Mouse (Mus musculus): Measurements from ENCODE around the gene Lyrm7. TPM values are rescaled to one million over a fixed set of nuclear protein-coding genes. Genes with fewer than 3 reads are reported as not detected.

The Lyrm7 gene
- not detected in 2 replicates for polyA plus RNA-seq (2012; ENCODE audit: insufficient read depth, insufficient read length, low replicate concordance, missing spikeins)

- H3K4me1 ChIP-seq (ENCODE audit: control insufficient read depth, insufficient read depth, low read length): no peaks in the 10 kb centered on the region
- 2% methylated on average over 42 of the region's 42 CpGs for WGBS
- peak within 1 kb of the TSS; percentile 94 for H3K27ac ChIP-seq (ENCODE audit: insufficient read depth, low read depth, low read length)
- peak within 1 kb of the TSS; percentile 63 for H3K4me3 ChIP-seq (ENCODE audit: insufficient read depth, low read depth, low read length)
- TF ChIP-seq POLR2A (IDR thresholded peaks at IDR 0.05; ENCODE audit: insufficient read depth, low read depth, low read length) (peak; percentile 97), CTCF (IDR thresholded peaks at IDR 0.05; ENCODE audit: insufficient read depth, low read depth, low read length) (no peak)
These were observed at the start of gene Lyrm7 for GRCm38 (mm10) chr11:54860256-54861038. Gene Lyrm7 (minus strand): TSS chr11:54860916.

GRCm38 (mm10) chr11:54910081-54910665 is 49.5 kb upstream of the Lyrm7 start:
- TF ChIP-seq POLR2A (IDR thresholded peaks at IDR 0.05; ENCODE audit: insufficient read depth, low read depth, low read length) (no peak), CTCF (IDR thresholded peaks at IDR 0.05; ENCODE audit: insufficient read depth, low read depth, low read length) (no peak)
- Histone ChIP-seq H3K27ac (ENCODE audit: insufficient read depth, low read depth, low read length) (no peak overlapping the region), H3K4me3 (ENCODE audit: insufficient read depth, low read depth, low read length) (no peak overlapping the region), H3K4me1 (ENCODE audit: control insufficient read depth, insufficient read depth, low read length) (no peaks in the 10 kb centered on the region)
- WGBS: 87% methylated on average over 12 of the region's 12 CpGs

GRCm38 (mm10) chr11:54909273-54909672 is 48.6 kb upstream of the Lyrm7 start:
- 95% methylated on average over 11 of the region's 11 CpGs for WGBS
- no peak for TF ChIP-seq POLR2A (IDR thresholded peaks at IDR 0.05; ENCODE audit: insufficient read depth, low read depth, low read length)
- no peak overlapping the region for H3K4me3 ChIP-seq (ENCODE audit: insufficient read depth, low read depth, low read length)
- H3K4me1 ChIP-seq (ENCODE audit: control insufficient read depth, insufficient read depth, low read length): peaks cover 2% of the 10 kb centered on the region; the same call in 1 of the 2 replicates
- H3K27ac ChIP-seq (ENCODE audit: insufficient read depth, low read depth, low read length): no peak overlapping the region

DNA sequence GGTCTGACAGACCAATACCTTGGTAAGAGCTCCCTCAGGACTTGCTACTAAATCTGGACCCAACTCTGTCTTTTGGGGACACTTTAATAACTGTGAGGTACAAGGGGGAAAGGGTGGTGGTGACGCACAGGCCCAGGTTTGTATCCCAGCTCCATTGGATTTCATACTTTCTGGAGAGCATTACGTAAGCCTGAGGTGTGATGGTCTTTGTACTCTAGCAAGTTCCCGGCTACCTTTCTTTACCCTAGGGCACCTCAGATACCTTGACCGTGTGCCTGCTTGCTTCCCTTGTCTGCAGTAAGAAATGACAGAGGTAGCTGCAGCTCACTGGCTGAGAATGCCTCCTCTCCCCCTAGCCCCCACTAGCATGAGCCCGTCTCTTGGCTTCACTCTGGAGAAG is 46.5 kb upstream of the Lyrm7 start:
- 94% methylated on average over 5 of the region's 5 CpGs for WGBS

DNA sequence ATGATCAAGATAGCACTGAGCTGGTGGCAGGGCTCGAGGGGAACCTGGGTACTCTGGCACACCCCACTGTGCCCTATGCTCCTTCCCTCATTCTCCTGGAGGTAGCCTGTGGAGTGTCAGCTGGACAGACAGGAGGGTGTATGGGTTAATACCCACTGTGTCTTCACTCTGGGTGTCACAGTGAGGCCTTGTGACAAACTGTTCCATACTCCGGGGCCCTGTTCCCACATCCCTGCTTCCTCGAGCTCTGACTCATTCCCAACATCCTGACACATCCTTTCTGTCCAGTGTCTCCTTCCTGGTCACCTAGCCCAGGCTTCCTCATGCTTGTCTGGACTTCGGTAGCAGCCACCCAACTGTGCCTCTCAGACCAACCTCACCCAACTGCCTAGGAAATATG is 45.8 kb upstream of the Lyrm7 start:
- peaks cover 19% of the 10 kb centered on the region; the same call in 1 of the 2 replicates for H3K4me1 ChIP-seq (ENCODE audit: control insufficient read depth, insufficient read depth, low read length)
- H3K4me3 ChIP-seq (ENCODE audit: insufficient read depth, low read depth, low read length): no peak overlapping the region
- TF ChIP-seq POLR2A (IDR thresholded peaks at IDR 0.05; ENCODE audit: insufficient read depth, low read depth, low read length): no peak
- no peak for TF ChIP-seq CTCF (IDR thresholded peaks at IDR 0.05; ENCODE audit: insufficient read depth, low read depth, low read length)
- WGBS: 78% methylated on average over 4 of the region's 4 CpGs
- no peak overlapping the region for H3K27ac ChIP-seq (ENCODE audit: insufficient read depth, low read depth, low read length)

More for the DNA sequence above, 46.5 kb upstream of the Lyrm7 start:
- Histone ChIP-seq H3K4me1 (ENCODE audit: control insufficient read depth, insufficient read depth, low read length) (peaks cover 18% of the 10 kb centered on the region; the same call in 1 of the 2 replicates), H3K27ac (ENCODE audit: insufficient read depth, low read depth, low read length) (no peak overlapping the region), H3K4me3 (ENCODE audit: insufficient read depth, low read depth, low read length) (no peak overlapping the region)
- no peak for TF ChIP-seq POLR2A (IDR thresholded peaks at IDR 0.05; ENCODE audit: insufficient read depth, low read depth, low read length)
- no peak for TF ChIP-seq CTCF (IDR thresholded peaks at IDR 0.05; ENCODE audit: insufficient read depth, low read depth, low read length)

DNA sequence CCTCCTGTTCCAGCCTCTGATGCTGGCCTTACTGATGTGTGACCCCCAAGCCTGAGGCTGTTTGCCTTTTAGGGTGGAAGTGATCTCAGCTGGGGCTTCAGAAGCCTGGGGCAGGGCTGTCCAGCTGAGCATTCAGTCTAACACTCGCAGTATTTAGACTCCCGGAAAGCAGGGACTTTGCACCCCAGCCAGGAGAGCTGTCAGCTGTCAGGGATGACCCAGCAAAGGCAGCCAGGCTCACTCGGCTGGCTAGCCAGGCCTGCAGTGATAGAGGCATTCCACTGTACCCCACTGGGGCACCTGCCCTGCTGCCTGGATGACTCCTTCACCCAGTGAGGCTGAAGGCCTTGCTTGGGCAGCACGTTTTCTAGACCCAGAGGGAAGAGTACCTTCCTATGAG is 45.2 kb upstream of the Lyrm7 start:
- 59% methylated on average over 4 of the region's 4 CpGs for WGBS
- no peak overlapping the region for H3K27ac ChIP-seq (ENCODE audit: insufficient read depth, low read depth, low read length)
- H3K4me3 ChIP-seq (ENCODE audit: insufficient read depth, low read depth, low read length): no peak overlapping the region
- peaks cover 19% of the 10 kb centered on the region; the same call in 1 of the 2 replicates for H3K4me1 ChIP-seq (ENCODE audit: control insufficient read depth, insufficient read depth, low read length)
- TF ChIP-seq CTCF (IDR thresholded peaks at IDR 0.05; ENCODE audit: insufficient read depth, low read depth, low read length) (no peak), POLR2A (IDR thresholded peaks at IDR 0.05; ENCODE audit: insufficient read depth, low read depth, low read length) (no peak)

DNA sequence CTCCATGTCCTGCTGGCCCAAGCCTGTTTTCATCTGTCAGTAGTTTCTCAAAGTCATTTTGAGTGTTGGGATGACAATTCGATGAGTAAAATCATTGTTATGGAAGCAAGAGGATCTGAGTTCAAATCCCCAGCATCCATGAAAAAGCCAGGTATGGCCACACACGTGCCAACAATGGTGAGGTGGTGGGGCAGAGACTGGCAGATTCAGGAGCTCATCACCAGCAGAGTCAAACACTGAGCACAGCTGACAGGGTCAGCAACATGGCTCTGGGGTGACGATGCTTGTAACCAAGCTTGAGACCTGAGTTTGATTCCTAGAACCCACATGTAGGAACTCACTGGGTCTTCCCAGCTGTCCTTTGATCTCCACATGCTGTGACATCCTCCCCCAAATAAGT is 44.4 kb upstream of the Lyrm7 start:
- TF ChIP-seq CTCF (IDR thresholded peaks at IDR 0.05; ENCODE audit: insufficient read depth, low read depth, low read length) (no peak), POLR2A (IDR thresholded peaks at IDR 0.05; ENCODE audit: insufficient read depth, low read depth, low read length) (no peak)
- 89% methylated on average over 3 of the region's 3 CpGs for WGBS
- no peak overlapping the region for H3K27ac ChIP-seq (ENCODE audit: insufficient read depth, low read depth, low read length)
- H3K4me1 ChIP-seq (ENCODE audit: control insufficient read depth, insufficient read depth, low read length): peaks cover 19% of the 10 kb centered on the region; the same call in 1 of the 2 replicates
- H3K4me3 ChIP-seq (ENCODE audit: insufficient read depth, low read depth, low read length): no peak overlapping the region

- peaks cover 19% of the 10 kb centered on the region; the same call in 1 of the 2 replicates for H3K4me1 ChIP-seq (ENCODE audit: control insufficient read depth, insufficient read depth, low read length)
- no peak overlapping the region for H3K27ac ChIP-seq (ENCODE audit: insufficient read depth, low read depth, low read length)
- no peak for TF ChIP-seq CTCF (IDR thresholded peaks at IDR 0.05; ENCODE audit: insufficient read depth, low read depth, low read length)
- no peak for TF ChIP-seq POLR2A (IDR thresholded peaks at IDR 0.05; ENCODE audit: insufficient read depth, low read depth, low read length)
- H3K4me3 ChIP-seq (ENCODE audit: insufficient read depth, low read depth, low read length): no peak overlapping the region
- 65% methylated on average over 4 of the region's 4 CpGs for WGBS
These were observed 43.4 kb upstream of the Lyrm7 start for GRCm38 (mm10) chr11:54903940-54904706.

Measured in olfactory bulb, adult 2 months (tissue).